ENCODE assay signal across 24 mouse cellular contexts in genomic region chr9:41223406-41223805, GRCm38 (mm10).
DNase-seq lines count a peak whose midpoint lies in the region; ATAC-seq lines count a peak whose summit lies in the region.
"Had no signal": no experiment of that assay in that cellular context is flagged by ENCODE, and none has a peak within 500 bp of the region (broad histone marks: within the 10 kb centered on the region; RNA-seq: fewer than 3 reads in every experiment).

No protein-coding gene starts in this region.

- H3K4me2 ChIP-seq in neural tube, embryonic 15.5 days: no peak overlapping the region
- H3K4me2 ChIP-seq in stomach, embryonic 16.5 days (ENCODE audit: low read depth, low read length): peak overlapping the region; percentile 26
- H3K4me2 ChIP-seq: hindbrain, embryonic 12.5 days; limb, embryonic 15.5 days; lung, embryonic 14.5 days; neural tube, embryonic 12.5 days had no signal

- no peaks in the 10 kb centered on the region for H3K27me3 ChIP-seq in neural tube, embryonic 15.5 days (replicated peaks)
- no peaks in the 10 kb centered on the region; the same call in 1 of the 2 replicates for H3K27me3 ChIP-seq in embryonic facial prominence, embryonic 10.5 days (replicated peaks; ENCODE audit: low read depth, poor library complexity, severe bottlenecking)
- H3K27me3 ChIP-seq in limb, embryonic 10.5 days (ENCODE audit: low read depth, poor library complexity, severe bottlenecking): no peaks in the 10 kb centered on the region
- H3K27me3 ChIP-seq in stomach, embryonic 16.5 days (ENCODE audit: control insufficient read depth, insufficient read depth, low read length): no peaks in the 10 kb centered on the region
- H3K27me3 ChIP-seq: hindbrain, embryonic 12.5 days; limb, embryonic 15.5 days; neural tube, embryonic 12.5 days had no signal

- no peak overlapping the region for H3K27ac ChIP-seq in neural tube, embryonic 15.5 days (replicated peaks)
- peak overlapping the region; percentile 84 for H3K27ac ChIP-seq in embryonic facial prominence, embryonic 10.5 days (replicated peaks)
- H3K27ac ChIP-seq in limb, embryonic 10.5 days: peak overlapping the region; percentile 82
- H3K27ac ChIP-seq in stomach, embryonic 16.5 days (ENCODE audit: low read length): no peak overlapping the region
- H3K27ac ChIP-seq: gastrocnemius, adult 2 months; kidney, postnatal 0 days; limb, embryonic 15.5 days; liver, embryonic 14.5 days; neural tube, embryonic 12.5 days had no signal

- DNase-seq in neural tube, embryonic 10.5 days (ENCODE audit: extremely low spot score, low spot score): peak; percentile 11
- DNase-seq in embryonic facial prominence, embryonic 10.5 days (ENCODE audit: low spot score): no peak
- no peak for DNase-seq in limb, embryonic 10.5 days (ENCODE audit: low spot score)
- no peak for DNase-seq in cerebellum, adult 9-11 months
- DNase-seq in thymus, postnatal 0 days (ENCODE audit: low spot score): no peak
- DNase-seq: cerebellum, adult 11-12 months; cerebellum, postnatal 25 days; gastrocnemius, adult 2 months; kidney, adult 18-20 months; layer of hippocampus, adult 9-11 months; lung, embryonic 14.5 days; midbrain, embryonic 14.5 days; retina, postnatal 1 day; right cerebral cortex, postnatal 25 days; spleen, adult 18-20 months; thymus, adult 2 months had no signal

- ATAC-seq in neural tube, embryonic 15.5 days (ENCODE audit: low FRiP score): no peak
- ATAC-seq in stomach, embryonic 16.5 days (ENCODE audit: insufficient read depth, low FRiP score): no peak

- peaks cover 5% of the 10 kb centered on the region; the same call in 1 of the 2 replicates for H3K4me1 ChIP-seq in neural tube, embryonic 15.5 days
- H3K4me1 ChIP-seq in embryonic facial prominence, embryonic 10.5 days: peaks cover 20% of the 10 kb centered on the region
- H3K4me1 ChIP-seq in limb, embryonic 10.5 days: peaks cover 54% of the 10 kb centered on the region
- H3K4me1 ChIP-seq in stomach, embryonic 16.5 days (ENCODE audit: control insufficient read depth, insufficient read depth, low read length): peaks cover 9% of the 10 kb centered on the region; the same call in 1 of the 2 replicates

- H3K9ac ChIP-seq in neural tube, embryonic 15.5 days (replicated peaks): no peak overlapping the region
- peak overlapping the region; percentile 13; the same call in 1 of the 2 replicates for H3K9ac ChIP-seq in stomach, embryonic 16.5 days (ENCODE audit: low read length)
- H3K9ac ChIP-seq: hindbrain, embryonic 12.5 days; limb, embryonic 15.5 days; liver, embryonic 14.5 days; lung, embryonic 14.5 days; neural tube, embryonic 12.5 days had no signal

- no peaks in the 10 kb centered on the region for H3K36me3 ChIP-seq in neural tube, embryonic 15.5 days
- no peaks in the 10 kb centered on the region for H3K36me3 ChIP-seq in embryonic facial prominence, embryonic 10.5 days (replicated peaks)
- H3K36me3 ChIP-seq in limb, embryonic 10.5 days: no peaks in the 10 kb centered on the region
- no peaks in the 10 kb centered on the region for H3K36me3 ChIP-seq in stomach, embryonic 16.5 days (ENCODE audit: control insufficient read depth, insufficient read depth, low read length)
- H3K36me3 ChIP-seq: hindbrain, embryonic 12.5 days; limb, embryonic 15.5 days; neural tube, embryonic 12.5 days had no signal

- H3K4me3 ChIP-seq in neural tube, embryonic 15.5 days (replicated peaks): no peak overlapping the region
- no peak overlapping the region for H3K4me3 ChIP-seq in embryonic facial prominence, embryonic 10.5 days
- no peak overlapping the region for H3K4me3 ChIP-seq in limb, embryonic 10.5 days
- no peak overlapping the region for H3K4me3 ChIP-seq in stomach, embryonic 16.5 days (replicated peaks; ENCODE audit: low read length)
- H3K4me3 ChIP-seq: gastrocnemius, adult 2 months; hindbrain, embryonic 12.5 days; limb, embryonic 15.5 days; megakaryocyte, embryonic 14.5 days; neural tube, embryonic 12.5 days had no signal

- 58% methylated on average over 11 of the region's 11 CpGs for WGBS in neural tube, embryonic 15.5 days
- WGBS in embryonic facial prominence, embryonic 10.5 days: 64% methylated on average over 11 of the region's 11 CpGs
- WGBS in limb, embryonic 10.5 days: 75% methylated on average over 11 of the region's 11 CpGs
- WGBS in stomach, embryonic 16.5 days: 26% methylated on average over 11 of the region's 11 CpGs

- no peaks in the 10 kb centered on the region for H3K9me3 ChIP-seq in neural tube, embryonic 15.5 days (replicated peaks)
- no peaks in the 10 kb centered on the region for H3K9me3 ChIP-seq in embryonic facial prominence, embryonic 10.5 days
- no peaks in the 10 kb centered on the region for H3K9me3 ChIP-seq in limb, embryonic 10.5 days (replicated peaks)
- no peaks in the 10 kb centered on the region for H3K9me3 ChIP-seq in stomach, embryonic 16.5 days (replicated peaks; ENCODE audit: control insufficient read depth, low read length)
- H3K9me3 ChIP-seq: hindbrain, embryonic 12.5 days; limb, embryonic 15.5 days; megakaryocyte, embryonic 14.5 days; neural tube, embryonic 12.5 days had no signal

Comparison
In these comparisons a context has a peak if more than half of its experiments do, and no peak if none do; other contexts are left out.
1. H3K27ac ChIP-seq: peak in embryonic facial prominence, embryonic 10.5 days (single experiment) and limb, embryonic 10.5 days (single experiment); none in neural tube, embryonic 15.5 days (single experiment) and stomach, embryonic 16.5 days (single experiment).